Mouse (Mus musculus) heart, embryonic 14.5 days (tissue): ENCODE results near the gene Fkbp4. TPM values are rescaled to one million over a fixed set of nuclear protein-coding genes. Genes with fewer than 3 reads are reported as not detected.

Experiments used
- ATAC-seq: fragments of 200-750 bp; cut with Nextera tagmentation; 2 replicates; pipeline ENCODE4 v1.8.0; 2017; ENCODE audit warnings: low read depth, moderate TSS enrichment; ENCODE audit not compliant: insufficient number of reproducible peaks, insufficient read depth, low FRiP score
- H3K27ac ChIP-seq, 2 experiments: fragments of 200-500 bp in 1 of 2; fragments of 300-500 bp in 1 of 2; sonication (generic) in 1 of 2; replicated peaks in 1 of 2; 2 replicates each; pipeline ENCODE4 v1.5.1; 2012 to 2014; ENCODE audit warnings: low read depth in 2 of 2, low read length in 2 of 2, control low read depth in 1 of 2, mild to moderate bottlenecking in 1 of 2, mixed read lengths in 1 of 2; ENCODE audit not compliant: control insufficient read depth in 1 of 2, insufficient read depth in 1 of 2
- H3K27me3 ChIP-seq: fragments of 300-500 bp; sonication (generic); 2 replicates; pipeline ENCODE4 v1.6.1; 2014; ENCODE audit warnings: mild to moderate bottlenecking, low read length, control low read depth; ENCODE audit not compliant: control insufficient read depth, insufficient read depth
- H3K36me3 ChIP-seq: fragments of 300-500 bp; sonication (generic); 2 replicates; pipeline ENCODE4 v1.6.1; 2014; ENCODE audit warnings: mild to moderate bottlenecking, control low read depth, low read length, mixed read lengths; ENCODE audit not compliant: control insufficient read depth, insufficient read depth
- H3K4me1 ChIP-seq, 2 experiments: fragments of 200-500 bp in 1 of 2; fragments of 300-500 bp in 1 of 2; sonication (generic) in 1 of 2; 2 replicates each; pipeline ENCODE4 v1.6.1; 2012 to 2014; ENCODE audit warnings: low read length in 2 of 2, control low read depth in 1 of 2, mixed read lengths in 1 of 2; ENCODE audit not compliant: control insufficient read depth in 2 of 2, insufficient read depth in 2 of 2
- H3K4me2 ChIP-seq: fragments of 300-500 bp; sonication (generic); 2 replicates; pipeline ENCODE4 v1.6.1; 2014; ENCODE audit warnings: mild to moderate bottlenecking, low read length
- H3K4me3 ChIP-seq, 2 experiments: fragments of 200-500 bp in 1 of 2; fragments of 300-500 bp in 1 of 2; sonication (generic) in 1 of 2; 2 replicates each; pipeline ENCODE4 v1.5.1; 2012 to 2014; ENCODE audit warnings: low read length in 2 of 2, mild to moderate bottlenecking in 2 of 2, control low read depth in 1 of 2, low read depth in 1 of 2, moderate library complexity in 1 of 2; ENCODE audit not compliant: control insufficient read depth in 1 of 2, insufficient read depth in 1 of 2
- H3K9ac ChIP-seq: fragments of 300-500 bp; sonication (generic); 2 replicates; pipeline ENCODE4 v1.6.1; 2014; ENCODE audit warnings: mild to moderate bottlenecking, low read length
- H3K9me3 ChIP-seq: fragments of 300-500 bp; sonication (generic); 2 replicates; pipeline ENCODE4 v1.6.1; 2016; ENCODE audit warnings: low read length, control low read depth; ENCODE audit not compliant: control insufficient read depth
- WGBS: fragments of 180-500 bp; shearing (Covaris S2); extraction: QIAGEN DNeasy Blood & Tissue Kit; methylation state at CpG from one replicate; pipeline ENCODE4 v1.1.7; 2014; 5-methylcytosine and 5-hydroxymethylcytosine counted together
- polyA plus RNA-seq: library from polyadenylated mRNA; unstranded; fragments of >200 nt; fragmentation: Nextera tagmentation; extraction: Ambion mirVana; gene quantifications from 2 replicates; pipeline ENCODE4 v1.2.1, GENCODE M21; 2014

Fkbp4 gene
- polyA plus RNA-seq, 1 experiment from 2014 or later: 220 TPM

DNA sequence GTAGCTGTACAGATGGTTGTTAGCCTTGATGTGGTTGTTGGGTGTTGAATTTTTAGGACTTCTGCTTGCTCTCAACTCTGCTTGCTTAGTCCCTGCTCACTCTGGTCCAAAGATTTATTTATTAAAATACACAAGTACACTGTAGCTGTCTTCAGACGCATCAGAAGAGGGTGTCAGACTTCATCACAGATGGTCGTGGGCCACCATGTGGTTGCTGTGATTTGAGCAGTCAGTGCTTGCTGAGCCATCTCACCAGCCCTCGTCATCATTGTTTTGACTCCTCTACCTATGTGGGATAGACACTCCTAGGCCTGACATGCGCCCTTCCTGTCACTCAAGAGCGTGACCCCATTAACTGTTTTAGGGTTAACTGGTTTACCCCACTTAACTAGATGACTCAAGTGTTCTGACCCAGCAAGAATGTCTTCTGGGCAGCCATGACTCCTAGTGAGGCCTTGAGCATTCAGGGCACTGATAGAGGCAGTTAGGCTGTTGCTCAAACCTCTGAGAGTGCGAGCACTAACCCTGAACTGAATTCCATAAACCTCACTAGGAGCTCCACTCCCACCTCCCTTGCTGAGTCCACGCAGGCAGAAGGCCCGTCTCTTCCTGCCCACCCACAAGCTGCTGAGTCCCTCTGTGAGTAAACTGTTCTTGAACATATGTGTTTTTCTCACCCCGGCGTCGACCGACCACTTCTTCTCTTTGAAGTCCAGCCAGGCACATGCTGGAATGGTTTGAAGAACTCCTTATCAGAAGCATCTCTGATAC is 17.5 kb upstream of the Fkbp4 start:
- Histone ChIP-seq H3K9ac (no peak overlapping the region), H3K4me1 (no peaks in the 10 kb centered on the region), H3K27me3 (no peaks in the 10 kb centered on the region), H3K36me3 (no peaks in the 10 kb centered on the region), H3K4me3 (no peak overlapping the region), H3K27ac (no peak overlapping the region), H3K9me3 (no peaks in the 10 kb centered on the region), H3K4me2 (no peak overlapping the region)
- 71% methylated on average over 12 of the region's 12 CpGs for WGBS
- ATAC-seq: no peak

DNA sequence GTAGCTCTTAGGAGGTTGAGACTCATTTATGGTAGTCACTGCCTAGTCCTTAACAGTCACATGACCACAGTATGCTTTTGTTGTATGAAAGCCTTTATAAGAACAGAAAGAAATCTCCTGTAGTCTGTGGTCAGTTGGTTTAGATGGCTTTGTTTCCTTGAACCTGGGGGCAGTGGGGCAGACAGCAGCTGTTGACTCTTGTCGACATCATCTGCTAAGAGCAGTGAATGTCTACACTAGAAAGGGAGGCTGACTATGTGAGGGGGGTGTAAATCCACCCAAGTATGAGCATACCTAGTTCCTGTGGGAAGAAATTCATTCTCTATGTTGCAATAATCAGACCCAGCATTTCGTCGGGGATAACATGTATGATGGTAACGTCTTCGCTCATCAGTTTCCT is 8.6 kb upstream of the Fkbp4 start:
- Histone ChIP-seq H3K27ac (no peak overlapping the region), H3K9me3 (no peaks in the 10 kb centered on the region), H3K36me3 (no peaks in the 10 kb centered on the region; the same call in 1 of the 2 replicates), H3K4me2 (no peak overlapping the region), H3K27me3 (no peaks in the 10 kb centered on the region), H3K9ac (no peak overlapping the region), H3K4me3 (no peak overlapping the region), H3K4me1 (no peaks in the 10 kb centered on the region; a peak in 1 of 4 replicates)
- ATAC-seq: no peak
- WGBS: 98% methylated on average over 5 of the region's 5 CpGs

DNA sequence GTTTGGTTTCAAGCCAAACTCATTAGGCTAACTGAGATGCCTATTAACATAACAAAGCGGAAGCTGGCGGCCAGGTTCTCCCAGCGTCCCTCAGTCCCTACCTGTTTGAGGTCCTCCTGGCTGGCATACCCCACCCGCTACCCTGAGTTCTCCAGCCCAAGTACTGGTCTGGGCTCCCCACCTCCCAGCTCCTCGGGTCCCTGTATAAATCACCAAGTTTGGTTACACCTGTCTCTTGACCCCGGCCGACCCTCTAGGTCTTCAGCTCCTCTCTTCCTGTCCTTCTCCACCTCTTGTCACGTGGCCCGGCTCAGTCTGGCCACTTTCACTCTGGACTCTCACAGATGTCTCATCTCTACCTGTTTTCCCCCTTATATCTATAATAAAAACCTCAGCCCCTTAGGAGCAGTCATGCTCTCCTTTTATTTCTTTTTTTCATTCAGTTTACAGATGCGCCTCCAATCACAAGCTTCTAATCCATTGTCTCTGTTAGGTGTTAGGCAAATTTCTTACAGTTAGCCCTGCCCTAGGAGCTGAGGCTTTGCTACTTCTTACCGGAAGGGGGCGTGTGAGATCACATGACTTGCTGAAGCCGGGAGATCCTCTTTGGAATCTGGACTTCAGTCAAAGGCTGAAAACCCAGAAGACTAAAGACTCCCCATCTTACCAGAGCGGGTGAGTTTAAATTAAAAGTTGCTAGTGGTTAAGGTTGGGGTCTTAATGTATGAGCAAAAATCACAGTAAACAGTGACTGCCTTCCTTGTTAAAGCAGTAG is 7.5 kb upstream of the Fkbp4 start:
- no peaks in the 10 kb centered on the region; a peak in 1 of 4 replicates for H3K4me1 ChIP-seq
- H3K9me3 ChIP-seq: no peaks in the 10 kb centered on the region
- H3K27me3 ChIP-seq: no peaks in the 10 kb centered on the region
- WGBS: 16% methylated on average over 14 of the region's 14 CpGs
- no peaks in the 10 kb centered on the region; the same call in 1 of the 2 replicates for H3K36me3 ChIP-seq
- H3K4me3 ChIP-seq: peak overlapping the region; percentile 12 to 22; a peak in 3 of 4 replicates
- H3K9ac ChIP-seq: 0 out of 2 replicates have a peak overlapping the region, but pooled peaks have one; percentile 1
- H3K4me2 ChIP-seq: peak overlapping the region; percentile 58
- ATAC-seq: peak; percentile 38; the same call in 1 of the 2 replicates
- no peak overlapping the region for H3K27ac ChIP-seq

DNA sequence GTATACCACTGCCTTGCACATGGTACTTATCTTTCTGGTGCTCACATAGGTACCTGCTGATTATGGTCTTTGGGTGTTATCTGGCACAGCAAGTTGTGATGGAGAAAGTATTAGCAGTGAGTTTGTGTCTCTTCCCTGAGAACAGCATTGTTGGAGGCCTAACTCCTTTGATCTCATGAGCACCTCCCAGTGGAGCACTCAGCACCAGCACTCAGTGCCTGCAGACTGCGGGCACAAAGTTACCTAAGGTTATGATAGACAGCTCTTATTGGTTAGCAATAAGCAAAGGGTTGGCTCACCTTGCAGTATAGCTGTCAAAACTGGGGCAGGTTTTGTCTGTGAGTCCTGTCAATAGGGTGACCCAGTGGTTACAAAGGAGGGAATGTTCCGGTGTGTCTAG is 1.8 kb upstream of the Fkbp4 start:
- 95% methylated on average over 2 of the region's 2 CpGs for WGBS
- Histone ChIP-seq H3K9ac (no peak overlapping the region), H3K27me3 (no peaks in the 10 kb centered on the region), H3K9me3 (no peaks in the 10 kb centered on the region), H3K36me3 (peaks cover 13% of the 10 kb centered on the region), H3K4me1 (peaks cover 16 to 24% of the 10 kb centered on the region in 2 experiments), H3K4me3 (no peak overlapping the region), H3K4me2 (no peak overlapping the region), H3K27ac (no peak overlapping the region)
- ATAC-seq: no peak

DNA sequence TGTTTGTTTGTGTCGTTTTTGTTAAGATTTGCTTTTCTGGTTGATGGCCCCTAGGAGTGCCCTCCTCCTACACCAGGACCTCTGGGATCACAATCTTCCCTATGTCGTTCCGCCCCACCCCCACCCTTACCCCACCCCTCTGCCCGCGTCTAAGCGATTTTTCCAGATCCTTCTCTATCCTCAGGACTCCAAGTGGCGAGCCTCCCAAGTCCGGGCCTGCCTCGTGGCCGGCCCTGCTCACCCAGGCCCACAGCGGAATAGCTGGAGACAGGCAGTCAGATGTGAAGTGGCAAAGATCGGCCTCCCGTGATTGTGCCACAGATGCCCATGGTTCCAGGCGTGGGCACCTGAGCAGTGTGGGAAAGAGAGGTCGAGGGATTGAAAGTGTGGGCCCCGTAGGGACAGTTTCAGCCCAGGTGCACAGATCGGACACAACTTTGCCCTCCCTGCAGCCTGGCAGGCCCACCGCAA is 429 bp upstream of the Fkbp4 start:
- peak overlapping the region; percentile 99 for H3K9ac ChIP-seq
- peak overlapping the region in 1 of 2 experiments; percentile 96; a peak in 1 of 4 replicates for H3K27ac ChIP-seq
- H3K36me3 ChIP-seq: peaks cover 26% of the 10 kb centered on the region
- peak; percentile 22 for ATAC-seq
- peak overlapping the region; percentile 29 to 98 for H3K4me3 ChIP-seq
- H3K9me3 ChIP-seq: no peaks in the 10 kb centered on the region
- 23% methylated on average over 18 of the region's 18 CpGs for WGBS
- peaks cover 21 to 33% of the 10 kb centered on the region in 2 experiments for H3K4me1 ChIP-seq
- no peaks in the 10 kb centered on the region for H3K27me3 ChIP-seq
- H3K4me2 ChIP-seq: peak overlapping the region; percentile 65

DNA sequence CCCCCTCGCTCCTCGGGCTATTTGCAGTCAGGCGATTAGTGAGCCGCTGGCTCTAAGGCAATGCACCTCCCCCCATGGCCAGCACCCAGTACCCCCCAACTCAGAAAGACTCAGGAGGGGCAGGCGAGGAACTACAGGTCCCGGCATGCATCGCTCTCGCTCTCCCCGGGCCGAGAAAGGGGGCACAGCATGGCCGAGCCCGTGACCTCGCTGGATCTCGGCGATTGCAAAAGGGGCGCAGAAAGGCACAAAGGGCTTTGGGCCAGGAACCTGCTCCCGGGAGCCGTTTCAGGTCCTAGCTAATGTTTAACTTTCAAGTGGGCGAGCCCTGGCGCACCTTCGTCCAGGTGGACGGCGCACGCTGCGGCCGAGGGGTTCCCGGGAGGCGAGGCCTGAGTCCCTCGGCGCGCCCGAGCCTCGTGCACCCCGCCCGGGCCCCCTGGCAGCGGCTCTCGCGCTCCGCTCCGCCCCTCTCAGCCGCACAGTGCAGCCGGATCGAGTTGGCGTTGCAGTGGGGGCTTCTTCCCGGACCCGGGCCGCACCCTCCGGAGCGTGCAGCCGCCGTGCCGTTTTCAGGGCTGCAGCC is 653 bp downstream of the Fkbp4 start:
- Histone ChIP-seq H3K4me3 (peak overlapping the region; percentile 79 to 98), H3K36me3 (peaks cover 37% of the 10 kb centered on the region), H3K27me3 (no peaks in the 10 kb centered on the region), H3K27ac (peak overlapping the region; percentile 83 to 96), H3K9ac (peak overlapping the region; percentile 99), H3K4me2 (peak overlapping the region; percentile 65), H3K4me1 (peaks cover 21 to 37% of the 10 kb centered on the region in 2 experiments), H3K9me3 (no peaks in the 10 kb centered on the region)
- peak; percentile 74 for ATAC-seq
- under 1% methylated on average over 52 of the region's 52 CpGs for WGBS

DNA sequence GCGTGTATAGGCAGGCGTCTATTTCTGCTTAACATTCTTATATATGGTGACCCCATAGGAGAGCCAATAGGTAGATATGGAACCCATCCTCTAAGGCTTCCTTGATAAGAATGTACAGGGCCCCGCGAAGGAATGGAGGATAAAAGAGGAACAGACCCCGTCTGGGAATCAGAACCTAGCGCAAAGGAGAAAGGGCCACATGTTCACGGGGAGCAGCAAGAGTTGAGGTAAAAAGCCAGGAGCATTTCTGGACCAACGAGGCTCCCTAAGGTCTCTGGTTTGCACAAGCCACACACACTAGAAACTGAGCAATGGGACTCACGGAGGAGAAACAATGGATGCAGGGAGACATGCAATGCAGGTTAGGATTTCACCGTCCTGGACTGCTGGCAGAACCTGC is 1.2 kb downstream of the Fkbp4 start:
- ATAC-seq: no peak
- peak overlapping the region; percentile 65 for H3K4me2 ChIP-seq

More for the DNA sequence above, 1.2 kb downstream of the Fkbp4 start:
- H3K4me3 ChIP-seq: peak overlapping the region; percentile 79 to 98
- no peaks in the 10 kb centered on the region for H3K9me3 ChIP-seq
- H3K27ac ChIP-seq: peak overlapping the region; percentile 83 to 96
- peak overlapping the region; percentile 99 for H3K9ac ChIP-seq
- WGBS: 3% methylated on average over 10 of the region's 10 CpGs
- no peaks in the 10 kb centered on the region for H3K27me3 ChIP-seq
- H3K4me1 ChIP-seq: peaks cover 21 to 42% of the 10 kb centered on the region in 2 experiments
- H3K36me3 ChIP-seq: peaks cover 42% of the 10 kb centered on the region
